Mouse (Mus musculus): ENCODE measurements around the gene Vwa5b2. TPM values are rescaled to one million over a fixed set of nuclear protein-coding genes. Genes with fewer than 3 reads are reported as not detected.

The Vwa5b2 gene
- 0.19 and 0.25 TPM in 2 replicates for polyA plus RNA-seq (2015; fragmentation: Nextera tagmentation; extraction: Ambion mirVana)

- Histone ChIP-seq H3K4me2 (peak within 1 kb of the TSS; percentile 91), H3K27ac (replicated peaks) (no peak within 1 kb of the TSS), H3K9me3 (no peaks in the 10 kb centered on the region), H3K36me3 (no peaks in the 10 kb centered on the region), H3K27me3 (replicated peaks) (peaks cover 67% of the 10 kb centered on the region), H3K4me3 (peak within 1 kb of the TSS; percentile 56), H3K9ac (peak within 1 kb of the TSS; percentile 71), H3K4me1 (peaks cover 24% of the 10 kb centered on the region)
- under 1% methylated on average over 24 of the region's 24 CpGs for WGBS
- no peak for ATAC-seq (ENCODE audit: extremely low read depth, insufficient number of reproducible peaks, low FRiP score, low TSS enrichment)
Observed at GRCm38 (mm10) chr16:20589366-20589938, at the start of gene Vwa5b2. TSS of gene Vwa5b2 (plus strand) at chr16:20589471.

GRCm38 (mm10) chr16:20539649-20540048 lies 49.6 kb upstream of the Vwa5b2 start:
- Histone ChIP-seq H3K9me3 (no peaks in the 10 kb centered on the region), H3K27ac (replicated peaks) (no peak overlapping the region), H3K4me2 (no peak overlapping the region), H3K4me3 (no peak overlapping the region), H3K27me3 (replicated peaks) (no peaks in the 10 kb centered on the region), H3K9ac (no peak overlapping the region), H3K36me3 (peaks cover 67% of the 10 kb centered on the region), H3K4me1 (peaks cover 37% of the 10 kb centered on the region)
- 68% methylated on average over 3 of the region's 3 CpGs for WGBS
- ATAC-seq (ENCODE audit: extremely low read depth, insufficient number of reproducible peaks, low FRiP score, low TSS enrichment): no peak

- Histone ChIP-seq H3K36me3 (peaks cover 75% of the 10 kb centered on the region), H3K27me3 (replicated peaks) (no peaks in the 10 kb centered on the region), H3K27ac (replicated peaks) (no peak overlapping the region), H3K4me2 (no peak overlapping the region), H3K9me3 (no peaks in the 10 kb centered on the region), H3K9ac (peak overlapping the region; percentile 37; the same call in 1 of the 2 replicates), H3K4me3 (no peak overlapping the region), H3K4me1 (peaks cover 37% of the 10 kb centered on the region)
- ATAC-seq (ENCODE audit: extremely low read depth, insufficient number of reproducible peaks, low FRiP score, low TSS enrichment): no peak
- 74% methylated on average over 4 of the region's 4 CpGs for WGBS
Observed at GRCm38 (mm10) chr16:20540438-20540837, 48.8 kb upstream of the Vwa5b2 start.

GRCm38 (mm10) chr16:20545696-20546095 lies 43.6 kb upstream of the Vwa5b2 start:
- Histone ChIP-seq H3K36me3 (peaks cover 62% of the 10 kb centered on the region), H3K4me1 (peaks cover 22% of the 10 kb centered on the region), H3K4me2 (no peak overlapping the region), H3K9me3 (no peaks in the 10 kb centered on the region), H3K27me3 (replicated peaks) (no peaks in the 10 kb centered on the region), H3K9ac (no peak overlapping the region), H3K27ac (replicated peaks) (no peak overlapping the region), H3K4me3 (no peak overlapping the region)
- no peak for ATAC-seq (ENCODE audit: extremely low read depth, insufficient number of reproducible peaks, low FRiP score, low TSS enrichment)
- WGBS: 89% methylated on average over 10 of the region's 10 CpGs

GRCm38 (mm10) chr16:20547423-20547822 lies 41.8 kb upstream of the Vwa5b2 start:
- no peaks in the 10 kb centered on the region for H3K9me3 ChIP-seq
- peaks cover 61% of the 10 kb centered on the region for H3K36me3 ChIP-seq
- H3K9ac ChIP-seq: peak overlapping the region; percentile 89
- 45% methylated on average over 5 of the region's 5 CpGs for WGBS
- H3K4me3 ChIP-seq: peak overlapping the region; percentile 92
- peak overlapping the region; percentile 81 for H3K27ac ChIP-seq (replicated peaks)
- peaks cover 22% of the 10 kb centered on the region for H3K4me1 ChIP-seq
- ATAC-seq (ENCODE audit: extremely low read depth, insufficient number of reproducible peaks, low FRiP score, low TSS enrichment): no peak
- H3K27me3 ChIP-seq (replicated peaks): no peaks in the 10 kb centered on the region
- peak overlapping the region; percentile 85 for H3K4me2 ChIP-seq

GRCm38 (mm10) chr16:20548096-20548948 lies 40.9 kb upstream of the Vwa5b2 start, which contains the start of gene Abcf3:
TSS of gene Abcf3 (plus strand) at chr16:20548577.
- Histone ChIP-seq H3K4me2 (peak within 1 kb of the TSS; percentile 85), H3K27me3 (replicated peaks) (no peaks in the 10 kb centered on the region), H3K27ac (replicated peaks) (peak within 1 kb of the TSS; percentile 81), H3K9me3 (no peaks in the 10 kb centered on the region), H3K4me3 (peak within 1 kb of the TSS; percentile 92), H3K36me3 (peaks cover 62% of the 10 kb centered on the region), H3K9ac (peak within 1 kb of the TSS; percentile 94), H3K4me1 (peaks cover 22% of the 10 kb centered on the region)
- ATAC-seq (ENCODE audit: extremely low read depth, insufficient number of reproducible peaks, low FRiP score, low TSS enrichment): peak; percentile 97
- under 1% methylated on average over 56 of the region's 56 CpGs for WGBS

GRCm38 (mm10) chr16:20549161-20549560 lies 40.1 kb upstream of the Vwa5b2 start:
- peak overlapping the region; percentile 92 for H3K4me3 ChIP-seq
- H3K27me3 ChIP-seq (replicated peaks): no peaks in the 10 kb centered on the region
- no peak overlapping the region for H3K27ac ChIP-seq (replicated peaks)
- peaks cover 22% of the 10 kb centered on the region for H3K4me1 ChIP-seq
- H3K36me3 ChIP-seq: peaks cover 63% of the 10 kb centered on the region
- H3K9me3 ChIP-seq: no peaks in the 10 kb centered on the region
- no peak for ATAC-seq (ENCODE audit: extremely low read depth, insufficient number of reproducible peaks, low FRiP score, low TSS enrichment)
- WGBS: 49% methylated on average over 9 of the region's 9 CpGs
- peak overlapping the region; percentile 94 for H3K9ac ChIP-seq
- H3K4me2 ChIP-seq: peak overlapping the region; percentile 85

GRCm38 (mm10) chr16:20551691-20552090 lies 37.6 kb upstream of the Vwa5b2 start:
- no peak overlapping the region for H3K27ac ChIP-seq (replicated peaks)
- no peak overlapping the region for H3K4me3 ChIP-seq
- peaks cover 66% of the 10 kb centered on the region for H3K36me3 ChIP-seq
- peaks cover 22% of the 10 kb centered on the region for H3K4me1 ChIP-seq
- ATAC-seq (ENCODE audit: extremely low read depth, insufficient number of reproducible peaks, low FRiP score, low TSS enrichment): no peak
- 94% methylated on average over 5 of the region's 5 CpGs for WGBS
- H3K27me3 ChIP-seq (replicated peaks): no peaks in the 10 kb centered on the region
- no peaks in the 10 kb centered on the region for H3K9me3 ChIP-seq
- no peak overlapping the region for H3K9ac ChIP-seq
- no peak overlapping the region for H3K4me2 ChIP-seq

GRCm38 (mm10) chr16:20552594-20552993 lies 36.7 kb upstream of the Vwa5b2 start:
- WGBS: 80% methylated on average over 1 of the region's 1 CpGs
- Histone ChIP-seq H3K4me1 (peaks cover 14% of the 10 kb centered on the region), H3K27ac (replicated peaks) (no peak overlapping the region), H3K4me3 (no peak overlapping the region), H3K4me2 (no peak overlapping the region), H3K9ac (no peak overlapping the region), H3K36me3 (peaks cover 75% of the 10 kb centered on the region), H3K27me3 (replicated peaks) (no peaks in the 10 kb centered on the region), H3K9me3 (no peaks in the 10 kb centered on the region)
- ATAC-seq (ENCODE audit: extremely low read depth, insufficient number of reproducible peaks, low FRiP score, low TSS enrichment): no peak

- ATAC-seq (ENCODE audit: extremely low read depth, insufficient number of reproducible peaks, low FRiP score, low TSS enrichment): no peak
- Histone ChIP-seq H3K9ac (no peak overlapping the region), H3K36me3 (peaks cover 97% of the 10 kb centered on the region), H3K4me2 (no peak overlapping the region), H3K27me3 (replicated peaks) (no peaks in the 10 kb centered on the region), H3K27ac (replicated peaks) (no peak overlapping the region), H3K4me3 (no peak overlapping the region), H3K9me3 (no peaks in the 10 kb centered on the region), H3K4me1 (0 out of 2 replicates have a peak, but pooled peaks cover 1% of the 10 kb centered on the region)
- 79% methylated on average over 6 of the region's 6 CpGs for WGBS
Observed at GRCm38 (mm10) chr16:20555000-20555399, 34.3 kb upstream of the Vwa5b2 start.

- no peak overlapping the region for H3K27ac ChIP-seq (replicated peaks)
- no peaks in the 10 kb centered on the region for H3K9me3 ChIP-seq
- H3K9ac ChIP-seq: no peak overlapping the region
- H3K4me1 ChIP-seq: no peaks in the 10 kb centered on the region
- no peak overlapping the region for H3K4me2 ChIP-seq
- ATAC-seq (ENCODE audit: extremely low read depth, insufficient number of reproducible peaks, low FRiP score, low TSS enrichment): no peak
- H3K36me3 ChIP-seq: peaks cover 98% of the 10 kb centered on the region
- no peak overlapping the region for H3K4me3 ChIP-seq
- H3K27me3 ChIP-seq (replicated peaks): no peaks in the 10 kb centered on the region
- WGBS: 75% methylated on average over 7 of the region's 7 CpGs
Observed at GRCm38 (mm10) chr16:20557381-20557780, 31.9 kb upstream of the Vwa5b2 start.
